Mouse (Mus musculus): Measurements from ENCODE around the gene Olfr1371.

- TF ChIP-seq CTCF (IDR thresholded peaks at IDR 0.05) (no peak), EP300 (IDR thresholded peaks at IDR 0.05) (no peak)
These were observed 20.7 kb upstream of the Olfr1371 start for GRCm38 (mm10) chr11:52234509-52234908.
